Mouse (Mus musculus) brown adipose tissue, adult 24 weeks (tissue): ENCODE results near the gene Gm14459. TPM values are rescaled to one million over a fixed set of nuclear protein-coding genes. Genes with fewer than 3 reads are reported as not detected.
"Not testable (repeated sequence)": the region's sequence is repeated elsewhere in the genome, so short reads cannot be mapped to it uniquely, and the experiment has no call there.

Source experiments
- H3K27ac ChIP-seq: fragments of 200-500 bp; replicated peaks from 2 replicates; pipeline ENCODE4 v1.5.1; 2012; ENCODE audit warnings: low read depth, mild to moderate bottlenecking, low read length
- H3K4me1 ChIP-seq: fragments of 200-500 bp; 2 replicates; pipeline ENCODE4 v1.6.1; 2012; ENCODE audit warnings: low read length, mixed read lengths; ENCODE audit not compliant: control insufficient read depth, insufficient read depth, insufficient read length
- H3K4me3 ChIP-seq: fragments of 200-500 bp; 2 replicates; pipeline ENCODE4 v1.5.1; 2012; ENCODE audit warnings: low read depth, mild to moderate bottlenecking, low read length, moderate library complexity; ENCODE audit not compliant: insufficient read depth
- polyA plus RNA-seq: library from polyadenylated mRNA; stranded (reverse); fragments of >200 nt; gene quantifications from 2 replicates; pipeline ENCODE4 v1.2.4, GENCODE M21; 2012; ENCODE audit not compliant: missing spikeins, insufficient read depth, insufficient read length

The Gm14459 gene
- polyA plus RNA-seq, result not detected in 2 replicates

- H3K27ac ChIP-seq, result no peak within 1 kb of the TSS
- H3K4me3 ChIP-seq, result no peak within 1 kb of the TSS
- H3K4me1 ChIP-seq, result no peaks in the 10 kb centered on the region
Observed at GRCm38 (mm10) chrX:8524854-8525253, at the start of gene Gm14459. Gene Gm14459 (minus strand): TSS chrX:8524954.

- H3K27ac ChIP-seq, H3K4me3 ChIP-seq, H3K4me1 ChIP-seq: not testable (repeated sequence)
Observed at GRCm38 (mm10) chrX:8548155-8548554, 23.4 kb upstream of the Gm14459 start, which contains the start of gene Ssxb6. Gene Ssxb6 (minus strand): TSS chrX:8548255.

Other genes starting within 250 kb of the Gm14459 start
- not detected in 2 replicates for gene Ssxb10, start 197.5 kb downstream of the Gm14459 start, polyA plus RNA-seq
- gene Ssxb9, start 158.0 kb downstream of the Gm14459 start, polyA plus RNA-seq, result not detected in 2 replicates
- gene Ssxb1, start 111.6 kb downstream of the Gm14459 start, polyA plus RNA-seq, result not detected in 2 replicates
- gene Ssxb2, start 63.2 kb downstream of the Gm14459 start, polyA plus RNA-seq, result not detected in 2 replicates
- not detected in 2 replicates for gene Ssxb6, start 23.3 kb upstream of the Gm14459 start, polyA plus RNA-seq
- gene Ssxb3, start 66.9 kb upstream of the Gm14459 start, polyA plus RNA-seq, result not detected in 2 replicates
- not detected in 2 replicates for gene Ssxb8, start 165.9 kb upstream of the Gm14459 start, polyA plus RNA-seq
- gene Ssx9, start 223.5 kb upstream of the Gm14459 start, polyA plus RNA-seq, result not detected in 2 replicates